Mouse (Mus musculus) stomach, embryonic 16.5 days (tissue): ENCODE results near the gene Myl4. TPM values are rescaled to one million over a fixed set of nuclear protein-coding genes. Genes with fewer than 3 reads are reported as not detected.

Experiments used
- ATAC-seq: fragments of 200-750 bp; cut with Nextera tagmentation; 2 replicates; pipeline ENCODE4 v1.8.0; 2017; ENCODE audit warnings: moderate number of reproducible peaks, moderate TSS enrichment; ENCODE audit not compliant: insufficient read depth, low FRiP score
- H3K27ac ChIP-seq: fragments of 300-500 bp; sonication (generic); 2 replicates; pipeline ENCODE4 v1.5.1; 2014; ENCODE audit warnings: low read length
- H3K27me3 ChIP-seq: fragments of 300-500 bp; sonication (generic); 2 replicates; pipeline ENCODE4 v1.6.1; 2014; ENCODE audit warnings: low read length, control low read depth, mixed read lengths; ENCODE audit not compliant: control insufficient read depth, insufficient read depth
- H3K36me3 ChIP-seq: fragments of 300-500 bp; sonication (generic); 2 replicates; pipeline ENCODE4 v1.6.1; 2014; ENCODE audit warnings: low read length; ENCODE audit not compliant: control insufficient read depth, insufficient read depth
- H3K4me1 ChIP-seq: fragments of 300-500 bp; sonication (generic); 2 replicates; pipeline ENCODE4 v1.6.1; 2014; ENCODE audit warnings: low read length, control low read depth, mixed read lengths; ENCODE audit not compliant: control insufficient read depth, insufficient read depth
- H3K4me2 ChIP-seq: fragments of 300-500 bp; sonication (generic); 2 replicates; pipeline ENCODE4 v1.6.1; 2014; ENCODE audit warnings: low read depth, low read length, mixed read lengths
- H3K4me3 ChIP-seq: fragments of 300-500 bp; sonication (generic); replicated peaks from 2 replicates; pipeline ENCODE4 v1.5.1; 2014; ENCODE audit warnings: mild to moderate bottlenecking, low read length
- H3K9ac ChIP-seq: fragments of 300-500 bp; sonication (generic); 2 replicates; pipeline ENCODE4 v1.6.1; 2014; ENCODE audit warnings: low read length
- H3K9me3 ChIP-seq: fragments of 300-500 bp; sonication (generic); replicated peaks from 2 replicates; pipeline ENCODE4 v1.6.1; 2016; ENCODE audit warnings: low read length, control low read depth; ENCODE audit not compliant: control insufficient read depth
- WGBS: fragments of 180-500 bp; shearing (Covaris S2); extraction: QIAGEN DNeasy Blood & Tissue Kit; methylation state at CpG from one replicate; pipeline ENCODE4 v1.1.7; 2014; 5-methylcytosine and 5-hydroxymethylcytosine counted together
- polyA plus RNA-seq: library from polyadenylated mRNA; unstranded; fragments of >200 nt; fragmentation: Nextera tagmentation; extraction: Ambion mirVana; gene quantifications from 2 replicates; pipeline ENCODE4 v1.2.1, GENCODE M21; 2015

The Myl4 gene
- polyA plus RNA-seq, 1 experiment from 2014 or later = 59.3 TPM

DNA sequence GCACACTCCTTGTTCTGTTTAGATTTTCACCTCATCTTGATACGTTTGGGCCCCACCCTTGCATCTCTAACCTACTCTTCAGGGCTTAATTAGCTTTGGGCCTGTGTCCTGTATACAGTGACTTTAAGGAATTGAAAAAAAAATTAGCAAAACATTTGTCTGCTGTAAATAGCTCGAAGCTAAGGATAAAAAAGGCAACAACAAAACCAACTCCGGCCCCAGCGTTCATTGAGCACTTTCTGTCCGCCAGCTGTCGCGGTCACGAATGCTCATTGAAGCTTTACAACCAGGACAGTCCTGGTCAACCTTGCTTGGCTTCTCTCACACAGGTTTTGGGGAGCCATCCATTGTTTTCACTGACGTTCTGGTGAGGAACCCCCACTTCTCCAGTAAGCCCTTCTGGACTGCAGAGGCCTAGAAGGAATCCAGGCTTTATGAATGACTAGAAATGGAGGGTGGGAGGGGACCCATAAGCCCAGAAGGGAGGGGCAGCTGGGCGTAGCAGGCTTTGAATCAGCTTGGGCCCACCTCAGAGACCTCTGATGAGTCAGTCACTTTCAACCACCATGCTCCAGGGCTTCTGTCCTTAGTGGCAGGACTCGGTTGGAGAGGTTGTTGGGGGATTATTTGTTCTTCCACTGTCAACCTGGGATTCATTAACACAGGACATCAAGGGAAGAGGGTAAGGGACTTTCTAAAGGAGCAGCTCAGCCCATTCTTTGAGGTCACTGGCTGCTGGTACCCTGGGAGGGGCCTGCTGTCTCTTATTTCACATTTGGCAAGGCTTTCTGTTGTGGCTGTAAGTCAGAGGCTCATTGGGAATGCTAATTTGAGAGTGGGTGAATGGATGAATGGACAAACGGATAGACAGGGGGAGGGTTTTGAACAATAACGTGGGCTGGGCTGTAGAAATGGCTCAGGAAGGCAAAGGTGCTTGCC lies 68.9 kb downstream of the Myl4 start:
- Histone ChIP-seq H3K9me3 (no peaks in the 10 kb centered on the region), H3K27ac (no peak overlapping the region), H3K27me3 (no peaks in the 10 kb centered on the region), H3K4me1 (peaks cover 12% of the 10 kb centered on the region; the same call in 1 of the 2 replicates), H3K4me3 (no peak overlapping the region), H3K4me2 (no peak overlapping the region), H3K36me3 (no peaks in the 10 kb centered on the region), H3K9ac (no peak overlapping the region)
- WGBS = 69% methylated on average over 13 of the region's 13 CpGs
- ATAC-seq = no peak

GRCm38 (mm10) chr11:104622040-104622962 lies 71.8 kb downstream of the Myl4 start:
- ATAC-seq = no peak
- WGBS = 37% methylated on average over 12 of the region's 12 CpGs
- no peak overlapping the region for H3K27ac ChIP-seq
- no peaks in the 10 kb centered on the region for H3K27me3 ChIP-seq
- peaks cover 28% of the 10 kb centered on the region for H3K4me1 ChIP-seq
- H3K9me3 ChIP-seq = no peaks in the 10 kb centered on the region
- no peaks in the 10 kb centered on the region for H3K36me3 ChIP-seq
- no peak overlapping the region for H3K4me3 ChIP-seq
- H3K9ac ChIP-seq = no peak overlapping the region
- no peak overlapping the region for H3K4me2 ChIP-seq

DNA sequence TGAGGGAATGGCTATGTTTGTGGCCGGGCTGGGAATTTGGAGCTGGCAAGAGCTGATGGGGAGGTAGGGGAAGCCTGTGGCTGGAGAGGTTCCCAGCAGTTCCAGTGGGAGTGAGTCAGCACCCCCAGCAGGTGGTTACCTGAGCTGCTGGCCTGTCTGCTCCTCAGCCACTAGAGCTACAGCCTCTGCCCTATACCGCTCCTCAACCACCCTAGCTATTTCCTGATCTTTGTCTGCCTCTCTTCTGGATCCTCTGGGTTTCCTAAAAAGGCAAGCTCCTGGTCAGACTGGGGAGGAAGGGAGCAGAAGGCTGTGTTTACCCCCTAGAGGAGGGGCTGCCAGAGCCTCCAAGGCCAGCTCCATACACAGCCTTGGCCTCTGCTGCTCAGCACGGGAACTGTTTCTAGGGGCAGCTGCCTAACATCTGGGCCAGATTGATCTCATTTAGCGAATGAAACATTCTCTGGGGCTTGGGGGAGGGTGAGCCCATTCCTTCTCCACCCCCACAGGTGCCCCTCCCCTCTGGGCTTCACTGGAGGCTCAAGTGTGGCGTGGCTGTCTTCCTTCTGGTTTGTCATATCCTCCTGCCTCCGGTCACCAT lies 74.4 kb downstream of the Myl4 start:
- H3K4me2 ChIP-seq = peak overlapping the region; percentile 29; the same call in 1 of the 2 replicates
- H3K4me1 ChIP-seq = peaks cover 32% of the 10 kb centered on the region
- H3K9ac ChIP-seq = peak overlapping the region; percentile 46; the same call in 1 of the 2 replicates
- no peak overlapping the region; the same call in 1 of the 2 replicates for H3K4me3 ChIP-seq
- peak; percentile 82 for ATAC-seq
- 25% methylated on average over 6 of the region's 6 CpGs for WGBS
- no peaks in the 10 kb centered on the region for H3K27me3 ChIP-seq
- no peaks in the 10 kb centered on the region for H3K36me3 ChIP-seq
- peak overlapping the region; percentile 95 for H3K27ac ChIP-seq
- H3K9me3 ChIP-seq = no peaks in the 10 kb centered on the region

- 21% methylated on average over 12 of the region's 12 CpGs for WGBS
- H3K4me3 ChIP-seq = no peak overlapping the region; the same call in 1 of the 2 replicates
- no peaks in the 10 kb centered on the region for H3K9me3 ChIP-seq
- H3K9ac ChIP-seq = no peak overlapping the region
- H3K4me1 ChIP-seq = peaks cover 32% of the 10 kb centered on the region
- peak overlapping the region; percentile 29; the same call in 1 of the 2 replicates for H3K4me2 ChIP-seq
- peak; percentile 76 for ATAC-seq
- H3K27me3 ChIP-seq = no peaks in the 10 kb centered on the region
- H3K36me3 ChIP-seq = no peaks in the 10 kb centered on the region
- peak overlapping the region; percentile 95 for H3K27ac ChIP-seq
These were observed 75.3 kb downstream of the Myl4 start for GRCm38 (mm10) chr11:104625453-104626402.

DNA sequence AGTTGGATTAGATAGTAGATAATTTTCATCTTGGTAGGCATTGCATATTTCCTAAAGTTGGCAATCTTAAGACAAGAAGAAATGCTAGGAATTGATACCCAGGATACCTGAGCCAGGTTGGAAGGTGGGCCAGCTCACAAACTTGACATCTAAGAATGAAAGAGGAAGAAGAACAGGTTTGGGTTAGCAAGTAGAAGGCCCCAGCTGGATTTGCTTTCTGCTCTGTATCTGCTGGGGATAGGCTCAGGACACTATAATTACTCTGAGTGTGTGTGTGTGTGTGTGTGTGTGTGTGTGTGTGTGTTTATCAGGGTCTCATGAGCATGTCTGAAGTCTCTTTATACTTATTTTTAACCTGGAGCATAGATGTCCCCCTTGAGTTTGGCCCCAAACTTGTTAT lies 76.2 kb downstream of the Myl4 start:
- H3K9ac ChIP-seq = no peak overlapping the region
- H3K9me3 ChIP-seq = no peaks in the 10 kb centered on the region
- H3K4me3 ChIP-seq = no peak overlapping the region
- H3K4me2 ChIP-seq = no peak overlapping the region
- H3K36me3 ChIP-seq = no peaks in the 10 kb centered on the region
- ATAC-seq = no peak
- peak overlapping the region; percentile 95; the same call in 1 of the 2 replicates for H3K27ac ChIP-seq
- peaks cover 32% of the 10 kb centered on the region for H3K4me1 ChIP-seq
- no peaks in the 10 kb centered on the region for H3K27me3 ChIP-seq

DNA sequence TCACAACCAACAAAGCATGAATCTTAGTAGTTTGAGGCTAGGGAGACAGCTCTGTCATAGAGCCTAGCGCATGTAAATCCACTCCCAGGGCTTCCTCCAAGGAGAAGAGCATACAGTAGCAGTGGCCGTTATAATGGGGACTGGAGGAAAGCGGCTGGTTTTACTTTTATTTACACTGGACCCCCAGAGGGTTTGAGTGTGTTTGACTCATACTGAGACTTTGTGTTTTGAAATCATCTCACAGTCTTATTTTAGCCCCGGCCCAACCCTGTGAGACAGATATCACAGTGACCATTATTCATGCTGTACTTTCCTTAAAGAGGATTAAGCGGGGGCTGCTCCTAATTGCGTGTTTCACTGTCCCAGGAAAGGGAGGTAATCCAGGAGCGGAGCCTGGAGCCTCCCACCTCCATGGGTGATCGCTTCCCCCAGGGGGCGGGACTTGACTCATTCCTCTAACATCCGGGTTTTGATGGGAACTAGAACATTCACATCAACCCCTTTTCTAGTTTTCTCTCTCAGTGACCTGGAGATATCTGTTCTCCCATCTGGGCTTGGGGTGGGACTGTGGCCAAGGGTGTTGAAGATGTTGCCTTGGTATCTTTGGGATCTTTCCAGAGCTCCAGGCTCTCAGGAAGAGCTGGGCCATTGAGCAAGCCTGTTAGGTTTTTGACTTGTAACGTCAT lies 77.3 kb downstream of the Myl4 start:
- Histone ChIP-seq H3K27ac (peak overlapping the region; percentile 36; the same call in 1 of the 2 replicates), H3K4me3 (no peak overlapping the region), H3K36me3 (no peaks in the 10 kb centered on the region), H3K4me2 (no peak overlapping the region), H3K9ac (no peak overlapping the region), H3K27me3 (no peaks in the 10 kb centered on the region), H3K4me1 (peaks cover 27% of the 10 kb centered on the region), H3K9me3 (no peaks in the 10 kb centered on the region)
- no peak for ATAC-seq
- 49% methylated on average over 11 of the region's 11 CpGs for WGBS

DNA sequence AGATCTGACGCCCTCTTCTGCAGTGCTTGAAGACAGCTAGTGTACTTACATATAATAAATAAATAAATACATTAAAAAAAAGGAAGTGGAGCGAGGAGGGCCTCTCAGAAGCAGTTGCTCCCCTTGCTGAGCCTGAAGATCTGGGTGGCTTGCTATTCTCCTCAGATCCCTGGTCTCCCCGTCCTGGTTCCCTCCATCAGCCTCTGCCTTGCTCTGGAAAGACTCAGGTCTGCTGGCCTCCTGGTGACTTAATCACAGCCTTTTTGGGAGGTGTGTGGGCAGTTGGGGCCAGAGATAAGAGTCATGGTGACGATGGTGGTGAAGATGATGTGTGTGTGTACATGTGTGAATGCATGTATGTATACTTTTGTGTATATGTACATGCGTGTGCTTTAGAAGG lies 78.1 kb downstream of the Myl4 start:
- no peaks in the 10 kb centered on the region for H3K36me3 ChIP-seq
- H3K9ac ChIP-seq = no peak overlapping the region
- no peak for ATAC-seq
- no peak overlapping the region for H3K4me3 ChIP-seq
- H3K27me3 ChIP-seq = no peaks in the 10 kb centered on the region
- WGBS = 84% methylated on average over 5 of the region's 5 CpGs
- H3K9me3 ChIP-seq = no peaks in the 10 kb centered on the region
- no peak overlapping the region for H3K4me2 ChIP-seq
- no peak overlapping the region for H3K27ac ChIP-seq
- peaks cover 25% of the 10 kb centered on the region for H3K4me1 ChIP-seq
